Mouse (Mus musculus) frontal cortex, postnatal 10 days (tissue): ENCODE data around the gene Ano1.
A peak's percentile ranks its signal among the peaks of the same experiment; 100 is the strongest.

Experiments
- DNase-seq, 2 experiments: peaks; one replicate each; pipeline ENCODE4 v3.0.0; 2022; ENCODE audit warnings: low spot score in 2 of 2, mixed read lengths in 1 of 2

Gene Ano1

GRCm38 (mm10) chr7:144583619-144584018 lies 168.2 kb downstream of the Ano1 start:
- DNase-seq: peak in 1 of 2 experiments; percentile 25

GRCm38 (mm10) chr7:144582284-144582980 lies 169.3 kb downstream of the Ano1 start, which contains the start of gene Fadd:
Gene Fadd, minus strand, starts transcription at chr7:144582463.
- peak; percentile 89 to 93 for DNase-seq

GRCm38 (mm10) chr7:144581559-144582283 lies 170.1 kb downstream of the Ano1 start:
- DNase-seq: peak; percentile 54 to 57

GRCm38 (mm10) chr7:144577876-144578275 lies 173.9 kb downstream of the Ano1 start:
- DNase-seq: no peak

- DNase-seq: no peak
These were observed 179.5 kb downstream of the Ano1 start for GRCm38 (mm10) chr7:144572234-144572633.

- no peak for DNase-seq
These were observed 180.2 kb downstream of the Ano1 start for GRCm38 (mm10) chr7:144571598-144571997.

- no peak for DNase-seq
These were observed 182.3 kb downstream of the Ano1 start for GRCm38 (mm10) chr7:144569428-144569827.

- DNase-seq: no peak
These were observed 183.7 kb downstream of the Ano1 start for GRCm38 (mm10) chr7:144568091-144568490.

GRCm38 (mm10) chr7:144566921-144567682 lies 184.7 kb downstream of the Ano1 start:
- DNase-seq: no peak

- no peak for DNase-seq
These were observed 188.2 kb downstream of the Ano1 start for GRCm38 (mm10) chr7:144563456-144564155.

GRCm38 (mm10) chr7:144562016-144562415 lies 189.8 kb downstream of the Ano1 start:
- DNase-seq: no peak

GRCm38 (mm10) chr7:144560594-144560993 lies 191.2 kb downstream of the Ano1 start:
- no peak for DNase-seq

- DNase-seq: no peak
These were observed 193.2 kb downstream of the Ano1 start for GRCm38 (mm10) chr7:144558552-144558951.

GRCm38 (mm10) chr7:144554123-144554472 lies 197.7 kb downstream of the Ano1 start:
- peak in 1 of 2 experiments; percentile 13 for DNase-seq

GRCm38 (mm10) chr7:144553237-144554122 lies 198.3 kb downstream of the Ano1 start, which contains the start of gene Ppfia1:
Gene Ppfia1, minus strand, starts transcription at chr7:144553729.
- DNase-seq: peak; percentile 96 to 98

GRCm38 (mm10) chr7:144552274-144552673 lies 199.5 kb downstream of the Ano1 start:
- no peak for DNase-seq

GRCm38 (mm10) chr7:144550811-144551210 lies 201.0 kb downstream of the Ano1 start:
- DNase-seq: no peak

GRCm38 (mm10) chr7:144549904-144550566 lies 201.7 kb downstream of the Ano1 start:
- no peak for DNase-seq

GRCm38 (mm10) chr7:144545231-144545630 lies 206.5 kb downstream of the Ano1 start:
- no peak for DNase-seq

- no peak for DNase-seq
These were observed 210.4 kb downstream of the Ano1 start for GRCm38 (mm10) chr7:144541351-144541750.
